Mouse (Mus musculus): ENCODE data around the gene Hnrnph3. TPM values are rescaled to one million over a fixed set of nuclear protein-coding genes. Genes with fewer than 3 reads are reported as not detected.
"Not testable (repeated sequence)": the region's sequence is repeated elsewhere in the genome, so short reads cannot be mapped to it uniquely, and the experiment has no call there.

Gene Hnrnph3
- 87.7 to 119 TPM (median 96.9 TPM) in 3 replicates for total RNA-seq (2017)

DNA sequence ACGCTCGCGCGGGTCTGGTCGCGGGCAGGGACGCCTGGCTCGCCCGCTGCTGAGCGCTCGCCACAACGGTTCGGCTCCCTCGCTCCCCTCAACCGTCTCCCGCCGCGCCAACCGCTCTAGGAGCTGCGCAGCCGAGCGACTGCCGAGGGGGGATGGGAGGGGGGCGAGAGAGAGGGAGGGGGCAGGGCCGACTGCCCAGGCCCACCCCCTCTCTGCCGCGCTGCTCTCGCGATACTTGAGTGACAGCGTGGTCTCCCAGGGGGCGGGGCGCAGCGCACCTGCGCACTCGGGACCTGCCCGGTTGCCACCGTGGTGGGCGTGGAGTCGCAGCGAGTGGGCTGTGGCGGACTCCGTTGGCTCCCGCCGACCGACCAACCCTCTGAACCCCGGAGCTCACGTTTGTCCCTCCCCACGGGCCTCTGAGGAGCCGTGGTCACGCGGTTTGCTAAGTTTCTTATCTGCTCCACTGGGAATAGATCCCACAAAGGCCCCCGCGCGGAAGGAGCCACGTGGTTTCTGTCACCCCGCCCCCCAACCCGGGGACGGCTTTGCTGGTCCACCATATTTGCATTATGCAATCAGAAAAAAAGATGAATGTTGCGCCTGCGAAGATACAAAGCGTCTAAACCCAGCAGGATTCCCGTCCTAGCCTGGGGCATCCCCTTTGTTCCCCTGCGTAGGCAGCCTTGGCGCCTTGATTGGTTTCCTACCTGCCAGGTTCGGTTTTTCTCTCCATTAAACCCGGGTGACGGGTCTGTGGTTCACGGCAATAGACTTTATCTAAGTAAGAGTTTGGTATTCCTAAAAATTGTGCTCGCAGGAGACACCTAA, at the start of gene Hnrnph3, which contains the start of gene Pbld2:
Hnrnph3 (minus strand) TSS at position 469 of the 831 bp plus-strand sequence.
Pbld2 (plus strand) TSS at position 567 of the 831 bp plus-strand sequence.
- peak; percentile 84 for ATAC-seq (replicated peaks; ENCODE audit: insufficient number of reproducible peaks, low FRiP score, low TSS enrichment, poor library complexity, severe bottlenecking)

DNA sequence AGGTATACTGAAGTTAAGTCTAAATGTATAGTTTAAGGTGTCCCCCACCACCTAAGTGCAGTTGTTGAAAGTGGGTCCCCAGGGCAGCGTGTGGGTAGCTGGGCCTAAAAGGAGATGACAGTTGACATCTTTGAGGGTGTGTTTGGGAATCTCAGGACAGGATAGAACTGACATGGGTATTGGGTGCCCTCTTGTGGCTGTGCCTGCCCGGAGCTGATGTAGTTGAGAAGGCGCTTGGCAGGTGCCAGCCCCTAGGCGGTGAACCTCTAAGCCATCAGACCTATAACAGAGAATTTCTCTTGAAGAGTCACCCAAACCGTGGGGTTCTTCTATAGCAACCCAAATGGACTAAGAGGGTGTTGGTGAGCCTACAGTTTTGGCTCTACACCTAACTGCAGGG, 42.0 kb upstream of the Hnrnph3 start:
- no peak; the same call in 1 of the 2 replicates for ATAC-seq (replicated peaks; ENCODE audit: insufficient number of reproducible peaks, low FRiP score, low TSS enrichment, poor library complexity, severe bottlenecking)

DNA sequence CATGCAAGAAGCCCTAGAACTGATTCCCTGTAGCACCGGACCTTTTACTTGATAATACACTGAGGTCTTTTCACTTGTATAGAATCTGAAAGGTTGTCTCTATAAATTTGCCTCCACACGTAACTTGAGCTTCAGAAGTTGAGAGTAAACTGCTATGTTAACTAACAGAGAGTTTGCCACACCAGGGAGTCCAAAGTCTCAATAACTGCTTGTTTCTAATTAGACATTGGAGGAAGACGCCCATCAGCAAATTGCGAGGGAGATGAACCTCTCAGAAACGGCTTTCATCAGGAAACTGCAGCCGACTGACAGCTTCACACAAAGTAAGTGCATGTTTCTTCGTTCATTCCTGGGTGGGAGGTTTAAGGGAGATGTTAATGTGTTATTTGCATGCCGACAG, 41.5 kb upstream of the Hnrnph3 start:
- no peak for ATAC-seq (replicated peaks; ENCODE audit: insufficient number of reproducible peaks, low FRiP score, low TSS enrichment, poor library complexity, severe bottlenecking)

DNA sequence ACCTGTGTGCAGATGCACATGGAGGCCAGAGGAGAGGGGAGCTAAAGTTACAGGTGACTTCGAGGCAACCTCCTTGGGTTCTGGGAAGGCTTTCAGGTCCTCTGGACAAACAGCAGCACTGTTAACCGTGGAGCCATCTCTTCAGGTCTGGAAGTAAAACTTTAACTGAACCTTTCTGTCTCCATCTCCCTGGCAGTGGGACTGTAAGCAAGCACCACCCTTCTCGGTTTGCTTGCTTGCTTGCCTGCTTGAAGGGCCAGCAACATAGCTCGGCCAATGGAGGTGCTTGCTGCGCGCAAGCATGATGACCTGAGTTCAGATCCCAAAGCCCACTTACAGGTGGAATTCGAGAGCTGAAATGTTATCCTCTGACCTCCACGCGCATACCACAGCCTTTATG, 40.5 kb upstream of the Hnrnph3 start:
- no peak for ATAC-seq (replicated peaks; ENCODE audit: insufficient number of reproducible peaks, low FRiP score, low TSS enrichment, poor library complexity, severe bottlenecking)

DNA sequence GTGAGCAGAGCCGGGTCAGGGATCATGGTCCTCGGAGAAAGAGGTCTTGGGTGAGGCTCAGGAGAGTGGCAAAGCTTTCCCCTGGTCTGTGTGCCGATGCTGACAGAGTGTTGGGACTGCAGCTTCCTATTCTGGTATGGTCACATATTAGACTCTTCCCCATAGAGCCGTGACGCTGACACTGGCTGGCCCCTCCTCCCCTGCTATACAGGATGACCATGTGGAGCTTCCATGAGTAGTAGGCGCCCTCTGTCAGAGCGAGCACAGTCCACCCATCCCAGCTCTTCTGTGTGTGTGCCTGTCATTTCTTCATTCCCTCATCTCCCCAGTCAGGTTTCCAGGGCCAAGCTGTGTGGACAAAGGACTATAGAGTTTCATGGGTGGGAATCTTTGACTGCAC, 39.3 kb upstream of the Hnrnph3 start:
- no peak for ATAC-seq (replicated peaks; ENCODE audit: insufficient number of reproducible peaks, low FRiP score, low TSS enrichment, poor library complexity, severe bottlenecking)

DNA sequence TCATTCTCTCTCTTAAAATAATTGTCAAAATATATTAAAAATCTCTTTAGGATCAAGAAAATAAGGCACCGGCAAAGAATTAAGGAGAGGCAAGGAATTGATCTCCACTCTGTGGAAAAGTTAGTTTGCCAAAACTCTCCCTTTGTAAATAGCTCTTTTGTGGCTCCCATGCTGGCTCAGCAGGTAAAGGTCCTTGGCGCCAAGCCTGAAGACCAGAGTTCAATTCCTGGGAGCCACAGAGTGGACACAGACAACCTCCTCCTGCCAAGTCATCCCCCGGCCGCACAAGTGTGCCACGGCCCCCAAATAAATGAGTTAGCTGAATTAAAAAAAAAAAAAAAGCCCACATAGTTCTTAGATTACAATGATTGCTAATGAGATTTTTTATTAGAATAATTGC, 38.7 kb upstream of the Hnrnph3 start:
- no peak for ATAC-seq (replicated peaks; ENCODE audit: insufficient number of reproducible peaks, low FRiP score, low TSS enrichment, poor library complexity, severe bottlenecking)

DNA sequence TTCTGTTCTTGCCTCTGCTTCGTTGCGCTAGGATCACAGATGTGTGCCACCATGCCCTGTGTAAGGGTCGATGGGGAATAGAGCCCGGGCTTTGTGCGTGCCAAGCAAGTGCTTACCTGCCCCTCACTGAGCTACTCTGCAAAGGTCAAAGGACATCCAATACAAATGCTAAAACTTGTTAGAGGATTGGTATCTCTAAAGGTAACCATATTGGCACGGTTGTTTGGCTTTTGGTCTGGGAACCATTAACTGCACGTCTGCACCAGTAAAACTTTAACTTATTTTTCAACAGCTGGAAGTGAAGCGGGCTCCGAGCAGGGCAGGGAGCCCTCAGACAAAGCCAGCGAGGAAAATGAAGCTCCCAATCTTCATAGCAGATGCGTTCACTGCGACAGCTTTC, 37.2 kb upstream of the Hnrnph3 start:
- ATAC-seq (replicated peaks; ENCODE audit: insufficient number of reproducible peaks, low FRiP score, low TSS enrichment, poor library complexity, severe bottlenecking) = no peak

DNA sequence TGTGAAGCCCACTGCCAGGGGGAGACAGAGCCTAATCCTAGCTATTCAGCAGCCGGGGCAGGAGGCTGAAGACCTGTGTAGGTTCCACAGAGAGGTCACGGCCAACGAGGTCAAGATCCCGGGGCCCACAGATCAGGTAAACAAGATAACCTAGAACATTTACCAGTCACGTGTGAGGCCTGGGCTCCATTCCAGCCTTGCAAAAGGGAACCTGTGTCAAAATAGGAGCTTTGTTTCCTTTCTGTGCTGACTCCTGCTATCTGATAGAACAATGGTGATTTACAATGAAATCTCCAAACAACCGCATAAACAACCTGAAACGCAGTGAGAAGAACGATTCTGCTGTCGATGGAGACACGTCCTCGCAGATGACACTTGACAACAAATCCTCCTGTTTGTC, 36.4 kb upstream of the Hnrnph3 start:
- ATAC-seq (replicated peaks; ENCODE audit: insufficient number of reproducible peaks, low FRiP score, low TSS enrichment, poor library complexity, severe bottlenecking) = no peak

DNA sequence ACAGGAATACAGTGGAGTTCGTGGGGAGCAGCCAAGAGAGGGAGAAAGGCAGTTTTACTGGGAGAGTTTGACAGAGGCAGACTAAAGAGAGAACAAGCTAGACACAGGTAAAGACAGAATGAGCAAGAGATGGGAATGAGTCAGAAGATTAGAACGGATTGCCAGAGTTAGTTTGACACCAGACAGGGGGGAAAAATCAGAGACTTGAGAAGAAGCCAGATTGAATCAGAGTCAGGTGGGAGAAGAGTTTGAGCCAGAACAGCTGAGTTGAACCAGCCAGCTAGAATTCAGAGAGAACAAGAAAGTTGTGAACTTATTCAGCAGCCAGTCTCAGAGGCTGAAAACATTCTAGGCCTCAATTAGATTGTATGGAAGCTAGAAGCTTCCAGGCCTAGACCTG, 35.8 kb upstream of the Hnrnph3 start, which contains the start of gene Pbld1:
Pbld1 (plus strand) TSS at position 301 of the 400 bp plus-strand sequence.
- ATAC-seq (replicated peaks; ENCODE audit: insufficient number of reproducible peaks, low FRiP score, low TSS enrichment, poor library complexity, severe bottlenecking) = no peak

DNA sequence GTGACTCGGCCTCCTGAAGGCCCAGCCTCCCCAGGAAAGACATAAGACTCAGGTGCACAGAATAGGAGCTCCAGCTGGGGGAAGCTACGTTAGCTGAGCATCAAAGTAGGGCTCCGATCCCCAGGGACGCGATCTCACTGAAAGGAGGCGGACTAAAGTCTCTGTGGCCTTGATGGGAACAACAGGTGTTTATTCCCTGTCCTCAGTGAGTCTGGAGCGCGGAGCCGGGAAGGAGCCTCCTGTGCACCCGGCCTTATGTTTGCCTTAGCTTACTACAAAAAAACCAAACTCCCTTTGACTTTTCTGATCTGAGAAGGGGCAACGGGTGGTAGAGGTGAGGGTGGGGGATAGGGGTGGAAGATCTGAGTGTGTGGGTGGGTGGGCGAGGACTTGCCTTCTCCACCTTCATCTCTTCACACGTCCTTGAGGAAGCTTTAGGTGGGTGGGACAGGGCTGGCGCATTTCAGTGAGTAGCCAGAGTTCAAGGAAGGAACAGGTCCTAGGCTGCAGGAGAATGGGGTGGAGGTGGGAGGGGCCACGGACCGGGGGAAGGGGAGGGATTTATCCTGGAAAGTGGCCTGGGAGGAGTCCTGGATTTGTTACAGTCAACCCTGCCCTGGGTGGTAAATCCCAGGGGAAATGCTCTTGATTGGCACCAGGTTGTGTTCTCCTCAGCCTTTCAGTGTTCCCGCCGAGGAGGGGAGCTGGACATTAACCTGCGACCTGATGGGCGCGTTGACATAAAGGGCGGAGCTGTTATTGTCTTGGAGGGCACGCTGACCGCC, 33.1 kb upstream of the Hnrnph3 start:
- no peak for ATAC-seq (replicated peaks; ENCODE audit: insufficient number of reproducible peaks, low FRiP score, low TSS enrichment, poor library complexity, severe bottlenecking)

DNA sequence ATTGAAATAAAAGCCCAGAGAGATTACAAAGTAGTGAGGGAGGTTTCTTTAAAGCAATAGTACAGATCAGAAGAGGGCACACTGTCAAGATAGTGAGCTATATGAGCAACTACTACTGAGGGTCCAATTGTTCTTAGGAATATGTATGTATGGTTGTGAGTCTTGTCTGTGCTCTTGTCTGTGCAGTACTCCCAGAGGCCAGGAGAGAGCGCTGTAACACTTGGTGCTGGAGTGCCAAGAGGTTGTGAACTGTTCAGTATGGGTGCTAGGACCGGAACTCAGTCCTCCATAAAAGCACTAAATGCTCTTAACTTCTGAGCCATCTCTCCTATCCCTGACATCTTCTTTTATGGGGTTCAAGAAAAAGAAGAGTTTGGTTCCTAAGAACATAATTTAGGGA, 30.6 kb upstream of the Hnrnph3 start:
- ATAC-seq (replicated peaks; ENCODE audit: insufficient number of reproducible peaks, low FRiP score, low TSS enrichment, poor library complexity, severe bottlenecking) = no peak

DNA sequence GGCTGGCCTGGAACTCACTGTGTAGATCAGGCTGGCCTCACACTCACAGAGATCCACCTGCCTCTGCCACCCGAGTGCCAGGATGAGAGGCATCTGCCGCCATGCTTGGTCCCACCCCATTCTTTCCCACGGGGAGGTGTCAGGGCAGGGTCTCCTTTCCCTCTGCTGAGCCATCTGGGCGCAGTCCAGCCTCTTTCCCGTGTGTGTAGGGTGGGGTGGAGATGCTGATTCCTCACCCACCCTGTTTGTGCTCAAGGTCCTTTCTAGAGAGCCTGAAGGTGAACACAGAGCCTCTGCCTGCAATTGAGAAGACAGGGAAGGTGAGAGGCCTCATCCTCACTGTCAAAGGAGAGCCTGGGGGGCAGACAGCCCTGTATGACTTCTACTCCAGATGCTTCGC, 30.1 kb upstream of the Hnrnph3 start:
- ATAC-seq (replicated peaks; ENCODE audit: insufficient number of reproducible peaks, low FRiP score, low TSS enrichment, poor library complexity, severe bottlenecking) = not testable (repeated sequence)

DNA sequence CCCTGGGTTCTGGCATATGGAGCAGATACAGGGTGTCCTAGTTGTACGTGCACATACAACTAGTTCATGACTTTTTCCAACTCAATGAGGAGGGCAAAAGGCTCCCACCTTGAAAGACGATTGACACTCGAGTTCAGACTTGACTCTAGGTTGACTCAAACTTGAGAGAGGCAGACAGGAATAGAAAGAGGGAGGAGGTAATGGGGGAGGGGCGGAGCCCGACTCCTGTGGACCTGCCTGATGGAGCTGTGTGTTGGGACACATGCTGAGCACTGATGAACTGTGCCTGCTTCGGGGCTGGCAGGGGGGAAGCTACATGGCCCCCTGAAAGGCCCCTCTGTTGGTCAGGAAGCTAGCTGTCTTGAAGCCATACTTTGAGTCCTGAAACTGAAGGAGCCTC, 29.0 kb upstream of the Hnrnph3 start:
- no peak for ATAC-seq (replicated peaks; ENCODE audit: insufficient number of reproducible peaks, low FRiP score, low TSS enrichment, poor library complexity, severe bottlenecking)

DNA sequence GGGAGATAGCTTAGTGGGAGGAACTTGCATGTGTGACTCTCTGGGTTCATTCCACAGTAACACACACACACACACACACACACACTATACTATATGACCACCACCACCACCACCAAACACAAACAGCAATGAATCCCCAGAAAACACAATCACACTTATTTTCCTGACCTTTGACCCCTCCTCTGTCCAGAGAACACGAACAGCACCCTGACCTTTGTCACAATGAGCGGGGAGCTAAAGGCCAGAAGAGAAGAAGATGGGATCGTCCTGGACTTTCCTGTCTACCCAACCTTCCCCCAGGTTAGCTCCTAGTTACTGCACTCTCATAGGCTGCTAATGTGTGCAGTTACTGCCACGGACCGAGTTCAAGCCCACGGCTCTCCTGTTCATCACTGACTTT, 28.0 kb upstream of the Hnrnph3 start:
- ATAC-seq (replicated peaks; ENCODE audit: insufficient number of reproducible peaks, low FRiP score, low TSS enrichment, poor library complexity, severe bottlenecking) = no peak

DNA sequence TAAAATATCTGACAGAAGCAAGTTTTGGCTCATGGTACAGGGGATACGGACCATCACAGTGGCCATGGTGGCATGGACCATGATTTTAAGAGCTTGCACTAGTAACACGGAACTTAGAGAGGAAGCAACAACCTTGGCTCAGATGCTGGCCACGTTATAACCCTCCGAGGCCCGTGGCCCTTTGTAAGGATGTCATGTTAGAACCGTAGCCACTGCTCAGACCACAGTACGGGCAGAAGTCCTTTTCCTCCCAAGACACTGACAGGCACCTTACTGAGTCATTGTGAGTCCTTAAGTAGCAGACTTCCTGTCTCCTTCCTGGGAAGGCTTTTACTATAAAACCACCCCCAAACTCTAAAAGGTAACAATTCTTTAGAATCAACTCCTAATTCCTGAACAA, 27.2 kb upstream of the Hnrnph3 start:
- ATAC-seq (replicated peaks; ENCODE audit: insufficient number of reproducible peaks, low FRiP score, low TSS enrichment, poor library complexity, severe bottlenecking) = no peak

DNA sequence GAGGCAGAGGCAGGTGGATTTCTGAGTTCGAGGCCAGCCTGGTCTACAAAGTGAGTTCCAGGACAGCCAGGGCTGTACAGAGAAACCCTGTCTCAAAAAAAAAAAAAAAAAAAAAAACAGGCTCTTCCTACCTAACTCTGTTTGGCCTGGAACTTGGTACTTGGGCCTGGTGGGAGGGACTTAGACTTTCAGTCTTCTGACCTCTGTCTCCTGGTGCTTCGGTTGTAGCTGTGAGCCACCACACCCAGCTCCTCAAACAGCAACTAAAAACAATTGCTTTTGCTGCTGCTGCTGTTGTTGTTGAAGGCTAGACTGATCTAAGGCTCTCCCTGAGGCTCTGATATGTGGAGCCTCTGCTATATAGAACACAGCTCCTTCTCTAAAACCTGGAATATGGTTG, 25.1 kb upstream of the Hnrnph3 start:
- no peak for ATAC-seq (replicated peaks; ENCODE audit: insufficient number of reproducible peaks, low FRiP score, low TSS enrichment, poor library complexity, severe bottlenecking)

DNA sequence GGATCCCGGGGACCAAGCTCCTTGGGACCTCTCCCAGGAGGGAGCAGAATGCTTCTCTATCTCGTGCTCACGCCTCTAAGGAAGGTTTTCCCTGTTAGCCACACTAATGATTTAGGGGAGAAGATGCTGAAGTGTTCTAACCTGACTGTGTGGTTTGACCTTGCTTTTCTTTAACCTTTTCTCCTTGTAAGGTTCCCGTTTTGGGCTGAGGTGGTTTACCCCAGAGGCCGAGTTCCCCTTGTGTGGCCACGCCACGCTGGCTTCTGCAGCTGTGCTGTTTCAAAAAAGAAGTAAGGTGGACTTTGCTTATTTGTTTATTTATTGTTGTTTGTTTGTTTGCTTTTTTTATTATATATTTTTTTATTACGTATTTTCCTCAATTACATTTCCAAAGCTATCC, 23.7 kb upstream of the Hnrnph3 start:
- ATAC-seq (replicated peaks; ENCODE audit: insufficient number of reproducible peaks, low FRiP score, low TSS enrichment, poor library complexity, severe bottlenecking) = no peak

DNA sequence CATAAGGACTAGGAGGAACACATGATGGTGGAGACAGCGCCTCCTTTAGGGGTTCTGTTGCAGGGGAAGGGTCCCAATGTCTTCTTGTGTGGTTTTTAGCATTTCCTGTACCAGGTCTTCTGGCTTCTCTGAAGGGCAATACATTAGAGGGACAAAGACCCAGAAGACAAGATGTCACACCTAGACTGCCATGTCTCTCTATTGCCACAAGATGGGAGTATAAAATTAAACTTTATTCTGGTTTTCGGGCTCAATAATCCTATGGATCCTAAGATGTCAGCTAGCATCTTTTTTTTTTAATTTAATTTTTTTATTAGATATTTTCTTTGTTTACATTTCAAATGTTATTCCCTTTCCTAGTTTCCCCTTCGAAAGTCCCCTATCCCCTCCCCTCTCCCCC, 19.1 kb upstream of the Hnrnph3 start:
- ATAC-seq (replicated peaks; ENCODE audit: insufficient number of reproducible peaks, low FRiP score, low TSS enrichment, poor library complexity, severe bottlenecking) = no peak

DNA sequence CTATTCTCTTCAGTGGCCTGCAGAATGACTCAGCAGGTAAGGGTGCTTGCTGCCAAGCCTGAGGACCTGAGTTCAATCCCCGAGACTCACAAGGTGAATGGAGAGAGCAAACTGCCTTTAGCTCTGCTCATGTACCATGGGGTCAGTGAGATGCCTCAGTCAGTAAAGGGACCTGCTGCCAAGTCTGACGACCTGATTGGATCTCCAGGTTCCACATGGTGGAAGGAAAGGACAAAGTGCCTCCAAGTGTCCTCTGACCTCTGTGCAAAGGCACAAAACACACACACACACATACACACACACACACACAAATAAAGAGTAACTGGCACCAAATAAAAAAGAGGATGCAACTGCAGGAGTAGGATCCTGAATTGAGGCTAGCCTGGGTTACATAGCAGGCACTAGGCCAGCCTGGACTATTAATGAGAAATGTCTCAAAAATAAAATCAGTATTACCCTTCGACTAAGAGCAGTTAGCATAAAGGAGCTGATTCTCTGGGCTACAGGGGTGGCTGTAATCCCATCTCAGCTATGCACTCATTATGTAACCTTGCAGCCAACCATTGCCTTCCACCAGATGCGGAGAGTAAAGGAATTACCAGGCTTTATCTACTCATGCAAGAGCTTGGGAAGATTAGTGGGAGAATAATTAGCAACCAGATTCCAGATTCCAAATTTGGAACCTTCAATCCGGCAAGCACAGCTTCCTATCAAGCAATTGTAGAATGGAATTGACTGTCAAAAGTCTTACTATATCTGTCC, 16.0 kb upstream of the Hnrnph3 start:
- no peak for ATAC-seq (replicated peaks; ENCODE audit: insufficient number of reproducible peaks, low FRiP score, low TSS enrichment, poor library complexity, severe bottlenecking)
